Mouse (Mus musculus) limb, embryonic 12.5 days (tissue): ENCODE measurements around the gene Sh2d1b2. TPM values are rescaled to one million over a fixed set of nuclear protein-coding genes. Genes with fewer than 3 reads are reported as not detected.
"Not testable (repeated sequence)": the region's sequence is repeated elsewhere in the genome, so short reads cannot be mapped to it uniquely, and the experiment has no call there.

Experiments
- ATAC-seq: fragments of 200-750 bp; cut with Nextera tagmentation; 2 replicates; pipeline ENCODE4 v1.8.0; 2017; ENCODE audit warnings: low read depth, moderate TSS enrichment; ENCODE audit not compliant: insufficient number of reproducible peaks, insufficient read depth, low FRiP score, low TSS enrichment
- H3K27ac ChIP-seq: fragments of 300-500 bp; sonication (generic); 2 replicates; pipeline ENCODE4 v1.5.1; 2016; ENCODE audit warnings: mild to moderate bottlenecking, moderate library complexity
- H3K27me3 ChIP-seq: fragments of 300-500 bp; sonication (generic); 2 replicates; pipeline ENCODE4 v1.6.1; 2016; ENCODE audit warnings: mild to moderate bottlenecking, moderate library complexity
- H3K36me3 ChIP-seq: fragments of 300-500 bp; sonication (generic); 2 replicates; pipeline ENCODE4 v1.6.1; 2016; ENCODE audit warnings: mild to moderate bottlenecking, moderate library complexity
- H3K4me1 ChIP-seq: fragments of 300-500 bp; sonication (generic); replicated peaks from 2 replicates; pipeline ENCODE4 v1.6.1; 2016
- H3K4me2 ChIP-seq: fragments of 300-500 bp; sonication (generic); 2 replicates; pipeline ENCODE4 v1.6.1; 2016; ENCODE audit warnings: mild to moderate bottlenecking, moderate library complexity
- H3K4me3 ChIP-seq: fragments of 300-500 bp; sonication (generic); replicated peaks from 2 replicates; pipeline ENCODE4 v1.5.1; 2016; ENCODE audit warnings: mild to moderate bottlenecking
- H3K9ac ChIP-seq: fragments of 300-500 bp; sonication (generic); replicated peaks from 2 replicates; pipeline ENCODE4 v1.6.1; 2016; ENCODE audit warnings: mild to moderate bottlenecking, moderate library complexity
- H3K9me3 ChIP-seq: fragments of 300-500 bp; sonication (generic); 2 replicates; pipeline ENCODE4 v1.6.1; 2016; ENCODE audit warnings: mild to moderate bottlenecking, moderate library complexity
- WGBS: fragments of 180-500 bp; shearing (Covaris S2); methylation state at CpG from one replicate; pipeline ENCODE4 v1.1.7; 2016; 5-methylcytosine and 5-hydroxymethylcytosine counted together
- polyA plus RNA-seq: library from polyadenylated mRNA; unstranded; fragments of >200 nt; fragmentation: Nextera tagmentation; extraction: Ambion mirVana; gene quantifications from 2 replicates; pipeline ENCODE4 v1.2.1, GENCODE M21; 2016

The Sh2d1b2 gene
- not detected in 2 replicates for polyA plus RNA-seq

GRCm38 (mm10) chr1:170232688-170233087 is at the start of gene Sh2d1b2:
Gene Sh2d1b2 (plus strand): TSS chr1:170232749.
- ATAC-seq = not testable (repeated sequence)
- WGBS = 61% methylated on average over 6 of the region's 6 CpGs

GRCm38 (mm10) chr1:170185137-170185536 is 47.4 kb upstream of the Sh2d1b2 start:
- H3K9ac ChIP-seq = no peak overlapping the region
- H3K4me3 ChIP-seq = no peak overlapping the region
- H3K4me2 ChIP-seq = no peak overlapping the region
- H3K27ac ChIP-seq = no peak overlapping the region
- no peaks in the 10 kb centered on the region for H3K27me3 ChIP-seq
- no peak for ATAC-seq
- no peaks in the 10 kb centered on the region for H3K36me3 ChIP-seq
- 90% methylated on average over 3 of the region's 3 CpGs for WGBS
- no peaks in the 10 kb centered on the region for H3K9me3 ChIP-seq
- no peaks in the 10 kb centered on the region for H3K4me1 ChIP-seq

More at GRCm38 (mm10) chr1:170232688-170233087, at the start of gene Sh2d1b2:
- H3K36me3 ChIP-seq, H3K9me3 ChIP-seq, H3K4me2 ChIP-seq, H3K27me3 ChIP-seq, H3K4me3 ChIP-seq, H3K4me1 ChIP-seq, H3K27ac ChIP-seq, H3K9ac ChIP-seq: not testable (repeated sequence)

DNA sequence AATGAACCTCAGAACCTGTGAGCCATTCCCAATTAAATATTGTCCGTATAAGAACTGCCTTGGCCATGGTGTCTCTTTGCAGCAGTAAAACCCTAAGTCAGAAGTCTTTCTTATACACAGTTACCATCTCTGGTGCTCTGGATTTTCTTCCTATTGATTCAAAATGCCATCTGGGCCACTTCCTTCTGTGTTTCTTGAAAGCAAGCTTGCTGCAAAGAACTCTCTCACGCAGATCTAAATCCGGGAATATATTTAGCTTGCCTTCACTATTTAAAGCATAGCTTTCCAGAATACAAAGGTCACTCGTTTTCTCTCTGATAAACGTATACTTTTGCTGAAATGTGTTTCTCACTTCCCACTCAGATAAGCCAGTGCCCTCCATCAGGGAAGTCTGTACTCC is 46.0 kb upstream of the Sh2d1b2 start:
- no peak overlapping the region for H3K27ac ChIP-seq
- ATAC-seq = no peak
- H3K27me3 ChIP-seq = no peaks in the 10 kb centered on the region
- no peak overlapping the region for H3K9ac ChIP-seq
- no peaks in the 10 kb centered on the region for H3K4me1 ChIP-seq
- H3K36me3 ChIP-seq = 0 out of 2 replicates have a peak, but pooled peaks cover 5% of the 10 kb centered on the region
- WGBS = 87% methylated on average over 5 of the region's 5 CpGs
- no peak overlapping the region for H3K4me3 ChIP-seq
- H3K4me2 ChIP-seq = no peak overlapping the region
- no peaks in the 10 kb centered on the region for H3K9me3 ChIP-seq

DNA sequence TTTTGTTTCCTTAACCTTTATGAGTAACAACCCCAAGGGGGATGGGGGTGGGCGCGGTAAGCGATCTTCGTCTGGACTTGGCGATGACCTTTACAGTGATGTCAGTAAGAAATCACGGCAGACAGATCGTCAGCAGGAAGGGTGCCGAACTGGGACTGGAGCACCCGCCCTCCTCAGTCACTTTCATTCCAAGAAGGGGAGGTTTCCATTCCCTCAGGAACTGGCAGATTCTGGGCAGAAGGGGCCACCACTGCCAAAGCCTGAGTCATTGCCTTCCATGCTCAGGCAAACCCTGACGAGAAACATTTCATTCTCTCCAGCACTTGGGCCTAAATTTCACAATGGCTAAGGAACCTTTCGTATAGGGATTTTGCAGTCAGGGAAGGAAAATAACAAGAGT is 43.9 kb upstream of the Sh2d1b2 start:
- Histone ChIP-seq H3K4me2 (no peak overlapping the region), H3K4me3 (no peak overlapping the region), H3K4me1 (no peaks in the 10 kb centered on the region), H3K27me3 (no peaks in the 10 kb centered on the region), H3K36me3 (peaks cover 17% of the 10 kb centered on the region), H3K27ac (no peak overlapping the region), H3K9me3 (no peaks in the 10 kb centered on the region), H3K9ac (no peak overlapping the region)
- no peak for ATAC-seq
- 72% methylated on average over 11 of the region's 11 CpGs for WGBS

GRCm38 (mm10) chr1:170190225-170190624 is 42.3 kb upstream of the Sh2d1b2 start:
- no peak overlapping the region for H3K9ac ChIP-seq
- H3K9me3 ChIP-seq = no peaks in the 10 kb centered on the region
- no peaks in the 10 kb centered on the region for H3K4me1 ChIP-seq
- no peaks in the 10 kb centered on the region for H3K27me3 ChIP-seq
- H3K36me3 ChIP-seq = peaks cover 33% of the 10 kb centered on the region
- WGBS = 78% methylated on average over 4 of the region's 4 CpGs
- H3K4me3 ChIP-seq = no peak overlapping the region
- no peak for ATAC-seq
- no peak overlapping the region for H3K4me2 ChIP-seq
- H3K27ac ChIP-seq = no peak overlapping the region

DNA sequence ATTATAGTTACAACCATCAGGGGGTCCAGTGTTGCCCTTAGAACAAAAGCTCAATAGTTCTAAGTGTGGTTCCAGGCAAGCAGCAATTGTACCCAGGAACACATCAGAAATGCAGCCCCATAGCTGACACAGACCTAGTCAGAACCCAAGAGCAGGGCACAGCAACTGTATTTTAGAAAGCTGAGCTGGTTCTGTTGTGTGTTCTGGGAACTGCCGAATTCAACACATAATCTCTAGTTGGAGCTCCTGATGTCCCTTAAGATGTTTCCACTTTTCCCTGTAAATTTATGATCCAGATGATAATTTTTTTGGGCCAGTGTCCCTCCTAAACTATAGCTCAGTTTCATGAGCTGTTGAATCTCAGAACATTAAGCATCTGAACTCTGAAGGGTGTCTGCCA is 40.6 kb upstream of the Sh2d1b2 start:
- H3K4me3 ChIP-seq = no peak overlapping the region
- no peaks in the 10 kb centered on the region for H3K9me3 ChIP-seq
- H3K9ac ChIP-seq = no peak overlapping the region
- H3K4me2 ChIP-seq = no peak overlapping the region
- no peak overlapping the region for H3K27ac ChIP-seq
- WGBS = 89% methylated on average over 1 of the region's 1 CpGs
- ATAC-seq = no peak
- no peaks in the 10 kb centered on the region for H3K4me1 ChIP-seq
- no peaks in the 10 kb centered on the region for H3K27me3 ChIP-seq
- H3K36me3 ChIP-seq = peaks cover 49% of the 10 kb centered on the region

DNA sequence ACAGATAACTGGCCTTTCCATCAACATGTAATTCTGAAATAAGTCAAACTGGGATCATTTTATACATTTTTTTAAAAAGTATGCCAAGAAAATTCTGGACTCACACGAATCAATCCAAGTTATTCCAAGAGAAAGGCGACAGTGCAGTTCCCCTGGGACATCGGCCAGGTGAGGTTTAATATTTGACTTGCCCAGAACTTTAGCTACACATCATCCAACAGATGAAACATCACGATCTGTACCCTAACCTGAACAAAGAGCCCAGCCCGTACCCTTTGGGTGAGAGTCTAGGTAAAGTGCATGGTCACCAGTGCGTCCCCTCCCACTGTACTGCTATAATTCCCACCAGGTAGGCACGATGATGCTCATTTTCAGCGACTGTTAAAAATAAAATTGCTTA is 36.3 kb upstream of the Sh2d1b2 start:
- no peaks in the 10 kb centered on the region for H3K4me1 ChIP-seq

GRCm38 (mm10) chr1:170200379-170200778 is 32.2 kb upstream of the Sh2d1b2 start:
- Histone ChIP-seq H3K4me1 (no peaks in the 10 kb centered on the region), H3K27ac (no peak overlapping the region), H3K4me2 (no peak overlapping the region), H3K27me3 (no peaks in the 10 kb centered on the region), H3K9ac (no peak overlapping the region), H3K36me3 (peaks cover 84% of the 10 kb centered on the region), H3K4me3 (no peak overlapping the region), H3K9me3 (no peaks in the 10 kb centered on the region)
- WGBS = 83% methylated on average over 3 of the region's 3 CpGs
- no peak for ATAC-seq

More for the DNA sequence above, 36.3 kb upstream of the Sh2d1b2 start:
- Histone ChIP-seq H3K9ac (no peak overlapping the region), H3K4me3 (no peak overlapping the region), H3K27me3 (no peaks in the 10 kb centered on the region), H3K36me3 (peaks cover 85% of the 10 kb centered on the region), H3K9me3 (no peaks in the 10 kb centered on the region), H3K27ac (no peak overlapping the region), H3K4me2 (no peak overlapping the region)
- 91% methylated on average over 8 of the region's 8 CpGs for WGBS
- no peak for ATAC-seq

DNA sequence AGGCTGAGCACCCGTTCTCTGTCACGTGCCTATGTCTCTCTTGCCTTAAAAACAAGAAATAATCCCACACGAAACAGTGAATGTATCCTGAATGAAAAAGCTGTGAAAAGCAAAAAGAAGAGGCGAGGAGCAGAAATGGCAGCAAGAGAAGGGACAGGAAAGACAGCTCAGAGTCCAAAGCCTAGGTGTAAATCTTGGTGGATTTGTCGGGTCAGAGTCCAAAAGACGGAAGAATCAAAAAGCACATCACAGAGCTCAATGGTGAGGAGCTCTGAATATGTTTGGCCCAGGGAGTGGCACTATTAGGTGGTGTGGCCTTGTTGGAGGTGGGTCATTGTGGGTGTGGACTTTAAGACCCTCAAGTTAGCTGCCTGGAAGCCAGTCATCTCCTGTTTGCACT is 26.2 kb upstream of the Sh2d1b2 start:
- Histone ChIP-seq H3K9ac (no peak overlapping the region), H3K4me1 (no peaks in the 10 kb centered on the region), H3K9me3 (0 out of 2 replicates have a peak, but pooled peaks cover 5% of the 10 kb centered on the region), H3K4me2 (no peak overlapping the region), H3K27me3 (no peaks in the 10 kb centered on the region), H3K36me3 (peaks cover 84% of the 10 kb centered on the region), H3K27ac (no peak overlapping the region), H3K4me3 (no peak overlapping the region)
- ATAC-seq = no peak
- 97% methylated on average over 6 of the region's 6 CpGs for WGBS

DNA sequence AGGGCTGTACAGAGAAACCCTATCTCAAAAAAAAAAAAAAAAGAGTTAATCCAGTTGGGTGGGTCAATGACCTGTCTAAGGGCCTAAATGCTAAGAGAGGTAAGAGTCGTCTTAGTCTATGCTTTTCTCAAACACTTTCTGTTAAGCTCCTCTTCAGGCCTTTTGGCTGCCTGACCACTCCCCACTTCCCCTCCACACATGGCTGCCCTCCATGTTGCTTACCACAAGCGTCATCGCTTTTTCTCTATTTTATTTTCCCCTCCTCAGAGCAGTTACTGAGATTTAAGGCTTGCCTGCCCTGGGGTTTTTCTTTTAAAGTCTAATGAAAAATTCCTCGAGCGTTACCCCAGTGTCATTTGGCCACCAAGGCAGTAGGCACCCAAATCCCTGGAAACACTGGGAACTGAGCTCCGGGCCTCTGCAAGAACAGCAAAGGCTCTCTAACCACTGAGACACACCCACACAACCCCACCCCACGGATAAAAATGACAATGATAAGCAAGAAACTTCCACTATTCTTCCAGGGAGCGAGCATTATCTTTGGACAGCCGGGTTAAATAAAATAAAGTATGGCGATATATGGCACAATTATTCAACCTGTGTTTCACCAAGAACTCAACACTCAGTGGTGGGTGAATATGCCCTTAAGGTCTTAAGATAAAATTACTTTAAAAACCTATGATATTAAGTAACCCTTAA is 19.2 kb upstream of the Sh2d1b2 start:
- Histone ChIP-seq H3K4me3 (no peak overlapping the region), H3K27me3 (no peaks in the 10 kb centered on the region), H3K4me1 (peaks cover 9% of the 10 kb centered on the region), H3K9ac (no peak overlapping the region), H3K9me3 (no peaks in the 10 kb centered on the region), H3K4me2 (no peak overlapping the region), H3K36me3 (peaks cover 35% of the 10 kb centered on the region), H3K27ac (no peak overlapping the region)
- 92% methylated on average over 10 of the region's 10 CpGs for WGBS
- no peak for ATAC-seq

- peak overlapping the region; percentile 99 for H3K4me3 ChIP-seq
- H3K27me3 ChIP-seq = no peaks in the 10 kb centered on the region
- H3K9me3 ChIP-seq = no peaks in the 10 kb centered on the region
- peak overlapping the region; percentile 72 for H3K4me2 ChIP-seq
- peaks cover 9% of the 10 kb centered on the region for H3K4me1 ChIP-seq
- WGBS = 39% methylated on average over 7 of the region's 7 CpGs
- ATAC-seq = no peak
- peak overlapping the region; percentile 85; the same call in 1 of the 2 replicates for H3K27ac ChIP-seq
- H3K9ac ChIP-seq = peak overlapping the region; percentile 97
- peaks cover 25% of the 10 kb centered on the region for H3K36me3 ChIP-seq
These were observed 18.2 kb upstream of the Sh2d1b2 start for GRCm38 (mm10) chr1:170214383-170214756.
